In the genomic region with DNA sequence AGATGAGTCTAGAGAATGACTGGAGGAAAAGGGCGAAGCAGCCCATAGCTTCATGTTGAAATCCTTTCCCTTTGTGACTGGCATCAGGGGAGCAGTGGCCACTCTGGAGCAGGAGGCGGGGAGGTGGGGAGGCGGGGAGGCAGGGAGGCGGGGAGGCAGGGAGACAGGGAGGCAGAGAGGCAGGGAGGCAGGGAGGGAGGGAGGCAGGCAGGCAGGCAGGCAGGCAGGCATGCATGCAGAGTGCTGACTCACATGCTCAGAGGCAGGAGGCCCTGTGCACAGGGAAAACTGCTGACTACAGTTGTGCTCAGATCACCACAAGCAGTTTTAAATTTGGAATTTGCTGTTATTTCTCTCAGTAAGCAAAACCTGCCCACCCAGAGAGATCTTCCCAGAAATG, we compare ENCODE assay signal across 11 mouse cellular contexts. TPM values are rescaled to one million over a fixed set of nuclear protein-coding genes. Genes with fewer than 3 reads are reported as not detected.
A peak's percentile ranks its signal among the peaks of the same experiment; 100 is the strongest.
DNase-seq lines count a peak whose midpoint lies in the region; ATAC-seq lines count a peak whose summit lies in the region.
"Had no signal": no experiment of that assay in that cellular context is flagged by ENCODE, and none has a peak within 500 bp of the region (broad histone marks: within the 10 kb centered on the region; RNA-seq: fewer than 3 reads in every experiment).

No protein-coding gene starts in this region.

- no peaks in the 10 kb centered on the region for H3K4me1 ChIP-seq in embryonic facial prominence, embryonic 11.5 days (ENCODE audit: control insufficient read depth, insufficient read depth, low read length)
- H3K4me1 ChIP-seq: embryonic facial prominence, embryonic 13.5 days had no signal

- no peak overlapping the region for H3K27ac ChIP-seq in embryonic facial prominence, embryonic 11.5 days (replicated peaks; ENCODE audit: low read depth, low read length)
- H3K27ac ChIP-seq: embryonic facial prominence, embryonic 13.5 days; gastrocnemius, adult 2 months; hindbrain, embryonic 10.5 days had no signal

- DNase-seq in adrenal gland, postnatal 10 days, result peak; percentile 28
- DNase-seq in adrenal gland, adult 8-10 months, result no peak
- peak; percentile 86 for DNase-seq in 3T3-L1 (ENCODE audit: low read depth, low spot score)
- peak; percentile 15 for DNase-seq in embryonic facial prominence, embryonic 11.5 days (ENCODE audit: low spot score)
- DNase-seq in kidney, postnatal 36 days, result peak; percentile 77 to 89
- DNase-seq in thymus, postnatal 36 days, result no peak
- DNase-seq in cerebellum, postnatal 36 days, result no peak
- DNase-seq in lung, adult 18-20 months, result no peak
- DNase-seq: gastrocnemius, adult 2 months had no signal

- H3K4me2 ChIP-seq in embryonic facial prominence, embryonic 11.5 days (ENCODE audit: low read depth, low read length), result no peak overlapping the region
- H3K4me2 ChIP-seq: embryonic facial prominence, embryonic 13.5 days had no signal

- H3K9ac ChIP-seq in embryonic facial prominence, embryonic 11.5 days (replicated peaks; ENCODE audit: low read length), result no peak overlapping the region
- H3K9ac ChIP-seq: embryonic facial prominence, embryonic 13.5 days had no signal

- no peak overlapping the region for H3K4me3 ChIP-seq in embryonic facial prominence, embryonic 11.5 days (ENCODE audit: low read depth, low read length)
- H3K4me3 ChIP-seq: embryonic facial prominence, embryonic 13.5 days; gastrocnemius, adult 2 months; hindbrain, embryonic 10.5 days had no signal

- H3K9me3 ChIP-seq in embryonic facial prominence, embryonic 11.5 days (replicated peaks; ENCODE audit: control insufficient read depth, low read length), result no peaks in the 10 kb centered on the region
- H3K9me3 ChIP-seq: embryonic facial prominence, embryonic 13.5 days; hindbrain, embryonic 10.5 days had no signal

- ATAC-seq in embryonic facial prominence, embryonic 11.5 days (replicated peaks; ENCODE audit: insufficient number of reproducible peaks, low FRiP score, low TSS enrichment, low read depth), result no peak

- WGBS in embryonic facial prominence, embryonic 11.5 days, result 53% methylated on average over 2 of the region's 4 CpGs

- no peaks in the 10 kb centered on the region for H3K27me3 ChIP-seq in embryonic facial prominence, embryonic 11.5 days (ENCODE audit: control insufficient read depth, insufficient read depth, low read length)
- H3K27me3 ChIP-seq: embryonic facial prominence, embryonic 13.5 days had no signal

- H3K36me3 ChIP-seq in embryonic facial prominence, embryonic 11.5 days (replicated peaks; ENCODE audit: control insufficient read depth, insufficient read depth, low read depth, low read length), result no peaks in the 10 kb centered on the region
- H3K36me3 ChIP-seq: embryonic facial prominence, embryonic 13.5 days; hindbrain, embryonic 10.5 days had no signal

RNA-seq across cellular contexts. Expression of a gene that starts 6.1 kb away (rescaled TPM):
- total RNA-seq in adrenal gland, postnatal 10 days (2021), result 1 to 10 TPM; 4.5 to 6.5 TPM
- 10 to 100 TPM in 1 of 4 experiments, 1 to 10 TPM in 3; 2.1 to 10.4 (median 6.0) TPM for total RNA-seq in adrenal gland, adult 8-10 months (2022)
- 91.2 and 104 TPM in 2 replicates for polyA plus RNA-seq in embryonic facial prominence, embryonic 11.5 days (2014; fragmentation: Nextera tagmentation; extraction: Ambion mirVana)

RNA-seq across cellular contexts. Expression of a gene that starts 11.3 kb away (rescaled TPM):
- total RNA-seq in adrenal gland, postnatal 10 days (2021), result 10 to 100 TPM; 50.4 to 63.7 TPM
- 10 to 100 TPM; 23.0 to 26.8 (median 24.2) TPM for total RNA-seq in adrenal gland, adult 8-10 months (2022)
- 18.8 and 19.0 TPM in 2 replicates for polyA plus RNA-seq in embryonic facial prominence, embryonic 11.5 days (2014; fragmentation: Nextera tagmentation; extraction: Ambion mirVana)

RNA-seq across cellular contexts. Expression of a gene that starts 11.6 kb away (rescaled TPM):
- total RNA-seq in adrenal gland, postnatal 10 days (2021), result 1 to 10 TPM; 4.2 to 4.9 TPM
- 10 to 100 TPM in 3 of 4 experiments, 1 to 10 TPM in 1; 7.8 to 14.9 (median 12.0) TPM for total RNA-seq in adrenal gland, adult 8-10 months (2022)
- 0.48 and 0.92 TPM in 2 replicates for polyA plus RNA-seq in embryonic facial prominence, embryonic 11.5 days (2014; fragmentation: Nextera tagmentation; extraction: Ambion mirVana)

RNA-seq across cellular contexts. Expression of a gene that starts 21.8 kb away (rescaled TPM):
- total RNA-seq in adrenal gland, postnatal 10 days (2021), result 100 to 1,000 TPM; 100 to 101 TPM
- 10 to 100 TPM; 96.1 to 98.0 (median 96.8) TPM for total RNA-seq in adrenal gland, adult 8-10 months (2022)
- 250 and 261 TPM in 2 replicates for polyA plus RNA-seq in embryonic facial prominence, embryonic 11.5 days (2014; fragmentation: Nextera tagmentation; extraction: Ambion mirVana)

RNA-seq across cellular contexts. Expression of a gene that starts 32.1 kb away (rescaled TPM):
- 10 to 100 TPM; 15.3 to 23.8 TPM for total RNA-seq in adrenal gland, postnatal 10 days (2021)
- total RNA-seq in adrenal gland, adult 8-10 months (2022), result 10 to 100 TPM; 22.7 to 37.2 (median 29.9) TPM
- 12.9 and 16.1 TPM in 2 replicates for polyA plus RNA-seq in embryonic facial prominence, embryonic 11.5 days (2014; fragmentation: Nextera tagmentation; extraction: Ambion mirVana)

Comparison
In these comparisons a context has a peak if more than half of its experiments do, and no peak if none do; other contexts are left out.
1. DNase-seq: peak in adrenal gland, postnatal 10 days (single experiment), 3T3-L1 (single experiment), embryonic facial prominence, embryonic 11.5 days (single experiment) and kidney, postnatal 36 days (2 of 2); none in adrenal gland, adult 8-10 months (single experiment), thymus, postnatal 36 days (0 of 2), cerebellum, postnatal 36 days (0 of 2) and lung, adult 18-20 months (0 of 2).